Mouse (Mus musculus): Measurements from ENCODE around the gene Kpna4.

Kpna4 gene

DNA sequence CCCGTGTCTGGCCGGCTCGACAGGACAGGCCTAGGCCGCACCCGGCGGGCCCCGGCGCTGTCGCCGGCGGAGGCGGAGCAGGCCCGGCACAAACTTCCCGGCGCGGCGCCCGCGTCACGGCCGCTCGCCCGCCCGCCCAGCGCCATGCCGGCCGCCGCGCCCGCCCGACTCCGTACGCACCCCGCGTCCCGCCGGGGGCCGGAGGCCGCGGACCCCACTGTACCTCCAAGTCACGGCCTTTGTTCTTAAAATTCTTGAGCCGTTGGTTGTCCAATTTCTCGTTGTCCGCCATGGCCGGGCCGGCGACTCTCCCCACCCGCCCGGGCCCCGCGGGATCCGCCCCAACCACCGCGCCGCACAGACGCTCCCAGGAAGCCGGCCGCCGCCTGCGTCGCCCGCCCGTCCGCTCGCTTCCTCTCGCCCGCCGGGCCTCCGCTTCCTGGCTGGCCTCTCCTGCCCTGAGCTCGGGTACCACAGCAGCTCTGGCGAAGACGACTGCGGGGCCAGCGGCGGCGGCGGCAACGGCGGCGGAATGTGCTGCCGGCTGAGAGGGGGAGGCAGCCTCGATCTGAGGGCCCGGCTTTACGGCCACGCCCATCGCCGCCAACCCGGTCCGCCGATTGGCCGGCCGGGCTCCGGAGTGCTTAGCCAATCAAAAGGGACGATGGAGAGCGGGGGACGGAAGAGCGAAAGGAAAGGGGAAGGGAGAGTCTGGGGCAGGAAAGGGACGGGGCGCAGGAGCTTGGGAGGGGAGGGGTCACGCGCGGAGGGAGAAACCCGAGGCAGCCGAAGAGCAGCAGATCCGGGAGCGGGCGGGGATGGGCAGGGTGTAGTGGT, at the start of gene Kpna4:
TSS of gene Kpna4 (minus strand) at position 605 of the 837 bp plus-strand sequence.
- DNase-seq (ENCODE audit: low read depth, low spot score): peak; percentile 93

DNA sequence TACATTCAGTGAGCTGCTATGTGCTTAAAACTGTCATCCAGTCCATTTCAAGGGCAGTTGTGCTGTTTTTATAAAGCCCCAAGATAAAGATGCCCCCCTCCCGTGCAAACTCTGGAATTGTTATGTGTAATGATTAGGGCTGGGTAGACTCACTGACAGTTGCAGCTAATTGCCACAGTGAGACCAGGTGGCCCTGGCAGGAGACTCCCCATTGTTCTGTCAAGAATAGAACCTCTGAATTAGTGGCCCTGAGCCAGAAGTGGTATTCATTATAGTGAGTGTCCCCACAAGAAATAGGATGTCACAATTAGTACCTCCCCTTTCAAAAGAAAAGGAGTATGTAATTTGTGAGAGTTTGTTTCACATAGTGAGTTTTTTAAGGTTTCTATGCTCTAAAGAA, 48.3 kb upstream of the Kpna4 start:
- DNase-seq (ENCODE audit: low read depth, low spot score): no peak

DNA sequence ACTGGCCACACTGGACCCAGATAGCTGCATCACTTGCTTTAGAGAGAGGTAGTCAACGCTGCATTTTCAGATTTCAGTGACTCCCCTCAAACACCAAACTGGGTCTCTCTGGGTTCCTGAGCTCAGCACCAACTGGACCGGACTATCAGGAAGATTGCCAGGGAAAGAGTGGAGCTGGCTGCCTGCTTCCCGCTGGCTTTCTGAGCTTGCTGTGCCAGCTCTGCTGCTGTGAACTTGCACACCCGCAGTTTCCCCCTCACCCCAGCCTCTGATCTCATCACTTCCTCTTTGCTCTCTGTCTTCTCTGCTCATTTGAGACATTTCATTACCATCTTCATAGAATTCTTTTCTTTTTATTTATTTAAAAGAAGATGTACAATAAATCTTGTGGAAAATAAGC, 44.2 kb upstream of the Kpna4 start:
- DNase-seq (ENCODE audit: low read depth, low spot score): no peak

DNA sequence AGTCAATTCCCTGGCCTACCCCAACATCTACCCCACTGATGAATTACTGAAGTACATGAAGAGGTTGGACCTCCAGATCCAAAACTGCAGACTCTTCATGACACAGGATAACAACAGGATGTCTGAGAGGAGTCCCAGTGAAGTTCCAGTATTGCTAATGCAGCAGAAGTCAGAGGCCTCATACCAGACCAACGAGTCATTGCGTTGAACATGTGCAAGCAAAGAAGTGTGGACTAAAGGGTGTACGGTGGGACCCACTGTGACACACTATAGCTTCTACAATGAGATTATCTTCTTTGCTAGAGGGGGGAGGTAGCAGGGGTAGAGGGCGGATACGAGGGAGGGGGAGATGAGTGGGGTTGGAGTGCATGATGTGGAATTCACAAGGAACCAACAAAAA, 42.9 kb upstream of the Kpna4 start:
- DNase-seq (ENCODE audit: low read depth, low spot score): no peak

DNA sequence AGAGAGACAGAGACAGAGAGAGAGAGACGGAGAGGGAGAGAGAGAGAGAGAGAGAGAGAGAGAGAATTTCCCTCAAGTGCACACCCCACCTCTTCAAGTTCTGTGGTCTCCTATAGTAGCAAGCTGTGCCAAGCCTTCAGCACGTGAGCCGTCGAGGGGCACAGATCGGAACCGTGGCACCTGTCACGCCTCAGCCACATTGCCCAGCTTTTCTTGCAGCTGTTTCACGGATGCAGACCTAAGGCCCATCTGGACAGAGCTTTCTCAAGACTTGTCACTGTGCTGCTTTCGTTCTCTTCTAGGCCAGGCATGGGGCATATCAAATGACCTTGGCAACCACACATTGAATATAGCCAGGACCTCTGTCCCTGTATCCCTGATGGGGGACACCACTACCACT, 41.8 kb upstream of the Kpna4 start:
- DNase-seq (ENCODE audit: low read depth, low spot score): no peak

DNA sequence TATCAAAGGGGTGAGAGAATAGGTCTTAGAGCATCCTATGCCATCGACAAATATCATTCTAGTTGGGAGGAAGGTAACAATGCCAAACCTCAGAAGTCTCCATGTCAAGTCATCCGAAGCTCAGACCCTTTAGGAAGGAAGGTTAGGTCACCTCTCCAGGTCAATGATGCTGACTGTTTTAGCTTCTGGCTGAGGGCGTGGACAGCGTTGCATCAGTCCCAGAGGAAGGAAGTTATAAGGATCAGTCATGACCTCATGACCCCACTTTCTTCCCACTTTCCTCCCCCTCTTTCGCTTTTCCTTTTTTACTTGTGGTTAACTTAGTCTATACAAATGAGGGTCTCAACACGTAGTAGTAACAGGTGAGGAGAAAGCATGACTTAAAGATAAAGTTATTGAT, 36.1 kb upstream of the Kpna4 start:
- no peak for DNase-seq (ENCODE audit: low read depth, low spot score)

DNA sequence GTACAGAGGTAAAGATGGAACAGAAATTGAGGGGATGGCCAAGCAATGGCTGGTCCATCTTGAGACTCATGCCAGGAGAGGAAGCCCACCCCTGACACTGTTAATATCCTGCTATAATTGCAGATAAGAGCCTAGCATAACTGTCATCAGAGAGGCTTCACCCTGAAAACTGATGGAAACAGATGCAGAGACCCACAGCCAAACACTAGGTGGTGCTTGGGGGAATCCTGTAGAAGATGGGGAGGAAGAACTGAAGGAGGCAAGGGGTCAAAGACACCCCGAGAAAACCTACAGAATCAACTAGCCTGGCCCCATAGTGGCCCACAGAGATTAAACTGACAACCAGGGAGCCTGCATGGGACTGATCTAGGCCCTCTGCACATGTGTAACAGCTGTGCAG, 33.5 kb upstream of the Kpna4 start:
- no peak for DNase-seq (ENCODE audit: low read depth, low spot score)

DNA sequence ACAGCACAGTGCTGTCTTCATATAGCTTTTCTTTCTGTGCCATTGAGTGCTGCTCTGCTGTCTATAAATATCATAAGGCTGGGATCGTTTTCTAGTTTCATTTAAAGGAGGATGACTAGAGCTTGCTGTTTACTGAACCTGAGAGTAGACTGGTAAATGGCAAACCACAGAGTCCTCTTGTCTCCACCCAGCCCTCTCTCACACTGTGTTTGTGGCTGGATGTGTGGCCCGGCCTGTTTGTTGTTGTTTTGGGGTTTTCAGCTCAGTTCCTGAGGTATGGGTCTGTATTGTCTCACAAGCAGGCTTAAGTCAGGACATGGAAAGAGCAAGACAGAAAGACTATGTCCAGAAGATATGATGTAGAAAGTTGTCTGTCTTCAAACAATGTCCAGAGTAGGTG, 32.6 kb upstream of the Kpna4 start:
- DNase-seq (ENCODE audit: low read depth, low spot score): no peak

DNA sequence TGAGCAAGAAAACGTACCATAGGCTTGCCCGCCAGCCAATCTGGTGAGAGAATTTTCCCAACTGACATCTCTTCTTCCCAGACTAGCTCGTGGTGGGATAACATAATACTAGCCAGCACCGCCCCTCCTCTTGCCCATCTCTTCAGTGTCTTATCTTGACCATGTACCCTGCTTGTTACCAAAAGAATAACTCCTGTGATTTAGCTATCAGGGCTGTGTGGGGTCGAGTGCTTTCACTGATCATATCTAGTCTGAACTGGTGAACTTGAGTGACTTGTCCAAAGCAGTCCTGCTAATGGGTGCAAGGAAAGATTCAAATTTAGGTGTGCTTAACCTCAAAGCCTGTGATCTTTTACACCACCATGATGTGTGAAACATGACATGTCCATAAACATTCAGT, 31.0 kb upstream of the Kpna4 start:
- DNase-seq (ENCODE audit: low read depth, low spot score): no peak

DNA sequence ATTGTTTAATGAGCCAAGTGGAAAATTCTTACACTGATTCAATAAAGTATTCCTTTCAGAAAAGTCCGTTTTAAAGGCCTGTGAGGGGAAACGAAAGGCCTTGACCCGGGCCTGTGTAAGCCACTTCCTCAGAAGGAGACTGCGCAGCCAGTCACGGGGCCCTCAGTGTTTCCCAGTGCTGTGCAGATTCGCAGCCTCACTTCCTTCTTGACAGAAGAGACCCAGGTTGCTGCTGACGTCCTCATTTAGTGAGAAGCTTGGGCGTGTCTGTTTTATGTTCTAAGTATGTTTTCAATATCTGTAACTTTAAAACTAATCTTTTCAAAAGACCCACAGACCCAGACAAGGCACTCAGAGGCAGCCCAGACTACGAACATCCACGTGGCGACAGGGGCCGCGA, 29.6 kb upstream of the Kpna4 start:
- peak; percentile 12 for DNase-seq (ENCODE audit: low read depth, low spot score)

DNA sequence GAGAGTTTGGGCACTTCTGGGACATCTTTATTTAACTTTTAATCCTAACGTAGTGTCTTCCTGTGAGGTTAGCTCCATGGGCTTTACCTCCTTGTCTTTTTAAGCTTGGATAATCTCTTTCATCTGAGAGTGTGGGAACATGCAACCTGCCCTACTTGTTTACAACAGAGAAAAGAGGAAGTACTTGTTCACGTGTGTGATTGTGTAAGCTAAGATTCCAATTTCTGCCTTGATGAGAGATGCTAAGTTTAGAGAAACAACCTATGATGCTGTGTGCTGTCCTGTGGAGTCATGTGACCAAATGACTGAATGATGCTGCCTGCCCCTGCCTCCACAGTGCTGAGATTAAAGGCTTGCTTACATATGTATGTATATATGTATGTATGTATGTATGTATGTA, 27.8 kb upstream of the Kpna4 start:
- DNase-seq (ENCODE audit: low read depth, low spot score): no peak

DNA sequence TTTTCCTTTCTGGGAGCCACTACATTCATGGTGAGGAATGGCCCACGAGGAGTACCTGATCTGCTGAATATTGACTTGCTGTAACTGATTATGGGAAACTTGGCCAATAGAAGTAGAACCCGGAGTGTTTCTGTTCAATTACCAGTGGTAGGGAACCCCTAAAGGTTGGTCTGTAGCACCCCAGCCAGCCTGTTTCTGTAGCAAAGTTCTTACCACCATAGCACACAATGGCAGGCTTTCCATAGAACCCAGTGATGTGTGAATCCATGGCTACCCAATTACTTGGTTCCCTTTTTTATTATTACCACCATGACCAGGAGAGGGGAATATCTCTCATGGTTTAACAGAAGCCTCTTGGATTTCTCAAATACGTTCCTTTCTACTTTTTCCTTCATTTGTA, 24.0 kb upstream of the Kpna4 start:
- DNase-seq (ENCODE audit: low read depth, low spot score): no peak

DNA sequence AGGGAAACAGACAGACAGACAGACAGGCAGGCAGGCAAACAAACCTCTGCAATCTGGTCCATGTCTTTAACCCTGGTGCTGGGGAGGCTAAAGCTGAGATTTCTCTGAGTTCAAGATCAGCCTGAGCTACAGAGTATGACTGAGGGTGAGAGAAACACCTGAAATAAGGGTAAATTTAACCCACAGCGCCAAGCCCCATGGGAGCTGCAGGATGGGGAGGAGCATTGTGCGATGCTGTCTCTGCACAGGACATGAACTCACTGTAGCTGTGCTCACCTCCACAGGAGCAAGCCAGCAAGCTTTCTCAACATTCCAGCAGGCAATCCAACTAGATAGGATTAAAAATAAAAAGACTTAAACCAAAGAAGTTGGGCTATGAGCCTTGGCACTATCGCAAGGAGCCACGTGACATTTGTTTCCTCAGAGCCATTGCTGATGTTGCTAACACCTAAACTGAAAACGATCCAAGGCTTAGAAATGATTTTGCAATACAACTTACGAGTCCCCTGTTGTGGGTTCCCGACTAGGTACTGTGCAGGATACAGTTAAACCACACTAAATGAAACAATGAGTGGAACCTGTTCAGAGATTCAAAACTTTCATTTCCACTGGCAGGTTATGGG, 15.6 kb upstream of the Kpna4 start:
- DNase-seq (ENCODE audit: low read depth, low spot score): no peak

DNA sequence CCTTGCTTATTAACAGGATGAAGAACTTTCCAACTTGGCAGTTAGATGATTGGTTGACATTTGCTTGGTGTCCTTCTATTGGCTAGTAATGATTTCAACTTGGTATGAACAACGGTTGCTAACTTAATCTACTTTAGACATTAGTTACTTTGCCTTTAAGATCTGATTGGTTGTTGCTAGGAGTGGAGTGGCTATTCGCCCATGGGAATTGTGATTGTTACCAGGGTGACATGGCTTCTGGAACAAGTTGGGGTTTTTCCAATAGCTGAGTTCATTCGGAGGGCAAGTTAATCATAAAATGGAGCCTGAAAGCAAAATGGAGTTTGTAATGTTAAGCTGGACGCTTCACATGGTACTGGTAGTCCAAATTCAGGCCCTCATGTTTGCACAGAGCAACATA, 13.9 kb upstream of the Kpna4 start:
- no peak for DNase-seq (ENCODE audit: low read depth, low spot score)

DNA sequence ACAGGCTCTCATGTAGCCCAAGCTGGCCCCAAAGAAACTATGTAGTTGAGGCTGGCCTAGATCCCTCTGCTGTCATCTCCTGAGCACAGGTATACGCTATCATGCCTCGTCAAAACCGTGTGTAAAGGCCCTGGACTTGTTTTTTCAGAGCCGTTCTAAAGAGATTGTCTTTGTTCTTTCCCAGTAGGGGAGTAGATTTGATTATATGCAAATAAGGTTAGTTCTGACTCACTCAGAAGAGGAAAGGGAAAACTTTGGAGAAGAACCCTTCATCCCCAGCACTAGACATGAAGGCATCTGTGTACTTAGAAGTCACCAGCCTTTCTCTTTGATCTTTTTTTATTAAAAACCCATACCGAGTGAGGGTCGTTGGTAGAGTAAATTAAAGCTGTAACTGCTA, 9.1 kb upstream of the Kpna4 start:
- DNase-seq (ENCODE audit: low read depth, low spot score): no peak

DNA sequence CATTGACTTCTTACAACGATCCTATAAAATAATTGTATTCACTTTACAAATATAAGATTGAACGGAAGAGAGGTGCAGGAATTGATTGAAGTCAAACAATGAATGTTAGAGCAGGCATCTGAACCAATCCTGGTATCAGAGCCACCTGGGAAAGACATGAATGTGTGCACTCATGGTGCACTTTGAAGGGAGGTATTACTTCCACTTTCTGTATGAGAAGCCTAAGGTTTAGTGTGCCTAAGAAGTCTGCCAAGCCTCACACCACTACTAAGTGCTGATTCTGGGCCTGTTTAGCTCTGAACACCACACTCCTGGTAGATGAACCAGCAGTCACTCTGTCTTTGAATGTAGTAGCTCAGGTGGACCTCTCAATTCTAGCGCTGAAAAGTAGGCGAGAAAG, 4.1 kb upstream of the Kpna4 start:
- DNase-seq (ENCODE audit: low read depth, low spot score): no peak

DNA sequence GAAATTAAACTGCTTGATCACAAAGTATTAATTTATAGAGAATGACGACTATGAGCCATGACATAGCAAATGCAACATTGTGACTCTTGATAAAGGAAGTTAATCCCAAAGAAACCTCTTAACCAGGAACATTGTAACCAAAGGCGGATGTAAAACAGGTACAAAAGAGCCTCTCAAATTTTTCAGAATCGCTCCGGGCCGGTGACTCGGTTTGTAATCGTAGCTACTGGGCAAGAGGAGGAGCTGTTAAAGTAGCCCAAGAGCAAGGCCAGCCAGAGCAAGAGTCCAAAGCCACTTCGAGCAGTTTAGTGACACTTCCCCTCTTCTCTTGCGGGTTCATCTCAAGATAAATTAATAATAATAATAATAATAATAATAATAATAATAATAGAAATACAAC, 780 bp upstream of the Kpna4 start:
- DNase-seq (ENCODE audit: low read depth, low spot score): no peak

DNA sequence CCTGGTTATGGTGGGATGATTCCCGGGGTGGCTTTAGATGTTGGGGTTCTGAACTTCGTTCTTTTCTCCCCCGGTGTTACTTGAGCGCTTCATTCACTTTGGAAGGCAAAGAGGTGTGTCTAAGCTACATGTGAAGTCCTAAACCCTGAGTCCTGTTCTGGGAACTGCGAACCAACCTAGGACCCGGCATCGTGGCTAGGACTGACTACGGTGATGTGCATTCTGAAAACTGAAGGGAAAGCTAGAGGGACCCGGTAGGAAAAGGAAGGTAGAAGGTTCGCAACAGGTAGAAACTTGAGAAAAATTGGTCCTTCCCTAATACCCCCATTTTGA, 399 bp upstream of the Kpna4 start:
- DNase-seq (ENCODE audit: low read depth, low spot score): no peak

DNA sequence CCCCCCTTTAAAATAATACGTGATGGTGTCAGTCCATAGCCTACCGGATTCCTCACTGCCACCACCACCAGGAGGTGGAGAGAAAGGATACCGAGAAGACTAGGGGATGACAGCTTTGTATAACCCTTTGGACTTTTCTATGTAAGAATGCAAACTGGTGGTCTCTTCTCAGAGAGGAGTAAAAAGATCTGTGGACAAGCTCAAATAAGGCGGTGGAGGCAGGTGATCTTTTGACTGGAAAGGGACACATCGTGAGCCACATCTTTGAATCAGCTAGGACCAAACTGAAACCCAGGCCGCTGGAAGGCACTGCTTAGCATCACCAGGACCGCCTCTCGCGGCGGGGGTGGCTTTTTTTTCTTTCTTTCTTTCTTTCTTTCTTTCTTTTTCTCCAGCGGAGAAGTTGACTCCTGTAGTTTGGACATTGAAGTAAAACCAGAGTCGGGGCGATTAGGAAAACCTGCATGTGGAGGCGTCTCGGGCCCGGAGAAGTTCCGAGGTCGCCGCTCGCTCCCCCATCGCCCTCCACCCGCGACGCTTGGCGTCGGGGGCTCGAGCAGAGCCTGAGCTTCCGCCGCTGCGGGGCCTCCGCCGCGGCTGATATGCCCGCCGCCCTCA, 913 bp downstream of the Kpna4 start:
- peak; percentile 24 for DNase-seq (ENCODE audit: low read depth, low spot score)

DNA sequence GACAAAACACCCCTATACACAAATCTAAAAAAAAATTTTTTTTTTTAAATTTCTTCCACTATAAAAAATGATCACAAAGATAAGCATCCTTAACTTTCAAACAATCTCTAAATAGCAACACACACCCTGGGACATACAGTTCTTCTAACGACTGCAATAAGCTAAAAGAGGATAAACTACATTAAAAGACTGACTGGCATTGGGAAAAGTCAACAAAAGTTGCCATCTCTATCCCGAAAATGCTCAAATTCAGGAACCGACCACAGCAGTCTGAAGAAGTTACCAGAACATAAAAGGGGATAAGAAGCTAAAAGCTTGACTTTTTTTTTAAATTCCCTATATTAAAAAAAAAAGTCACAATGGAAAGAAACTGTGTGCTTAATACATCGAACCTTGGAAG, 1.5 kb downstream of the Kpna4 start:
- DNase-seq (ENCODE audit: low read depth, low spot score): no peak

DNA sequence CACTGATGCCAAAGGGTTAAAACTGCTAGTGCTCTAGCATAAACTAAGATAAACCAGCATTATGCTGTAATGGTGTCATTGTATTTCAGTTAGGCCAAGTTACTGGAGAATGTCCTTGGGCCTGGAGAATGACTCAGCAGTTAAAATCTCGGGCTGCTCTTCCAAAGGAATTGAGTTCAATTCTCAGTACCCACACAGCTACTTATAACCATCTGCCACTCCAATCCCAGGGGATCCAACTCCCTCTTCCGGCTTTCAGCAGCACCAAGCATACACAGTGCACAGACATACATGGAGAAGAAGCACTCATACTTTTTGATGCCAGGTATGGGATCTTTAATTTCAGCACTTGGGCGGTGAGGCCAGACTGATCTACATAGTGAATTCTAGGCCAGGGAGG, 8.1 kb downstream of the Kpna4 start:
- DNase-seq (ENCODE audit: low read depth, low spot score): peak; percentile 6

DNA sequence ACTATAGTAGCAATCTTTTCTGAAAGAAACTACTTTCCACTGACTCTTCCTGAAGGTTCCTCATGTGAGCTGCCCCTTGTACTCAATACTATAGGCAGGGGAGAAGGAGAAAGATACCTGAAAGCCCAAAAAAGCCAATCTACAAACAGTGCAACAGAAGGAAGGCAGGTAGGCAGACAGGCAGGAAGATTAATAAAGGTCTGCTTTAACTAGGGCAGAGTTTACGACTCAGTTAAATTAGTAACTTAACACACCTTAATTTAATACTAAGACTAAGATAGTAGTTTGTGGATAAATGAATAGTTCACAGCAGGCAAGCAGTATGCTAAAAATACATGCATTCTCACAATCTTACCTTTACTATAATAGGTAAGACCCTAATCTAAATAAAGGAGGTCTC, 12.2 kb downstream of the Kpna4 start:
- DNase-seq (ENCODE audit: low read depth, low spot score): no peak

DNA sequence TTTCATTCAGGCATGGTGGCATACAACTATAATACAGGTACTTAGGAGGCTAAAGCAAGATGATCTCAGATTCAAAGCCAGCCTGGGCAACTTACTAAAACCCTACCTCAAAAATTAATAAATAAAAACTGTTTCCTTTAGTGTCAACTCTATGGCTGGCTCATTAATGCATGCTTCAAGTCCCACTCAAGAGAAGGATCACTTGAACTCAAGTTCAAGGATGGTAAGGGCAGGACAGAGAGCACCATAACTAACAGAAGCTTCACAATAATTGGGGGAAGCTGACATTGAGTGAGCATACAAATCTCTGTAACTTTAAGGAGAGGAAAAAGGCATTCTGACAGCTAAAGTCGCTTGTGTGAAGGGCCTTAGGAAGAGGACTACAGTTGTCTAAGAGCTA, 13.0 kb downstream of the Kpna4 start:
- DNase-seq (ENCODE audit: low read depth, low spot score): no peak

All from telencephalon, adult 2 months (tissue).